19 mouse cellular contexts compared by ENCODE assay signal in genomic region chr1:118958644-118959043, GRCm38 (mm10).
A peak's percentile ranks its signal among the peaks of the same experiment; 100 is the strongest.
DNase-seq lines count a peak whose midpoint lies in the region; ATAC-seq and TF ChIP-seq lines count a peak whose summit lies in the region.
"Had no signal": no experiment of that assay in that cellular context is flagged by ENCODE, and none has a peak within 500 bp of the region (broad histone marks: within the 10 kb centered on the region; RNA-seq: fewer than 3 reads in every experiment).

No protein-coding gene starts in this region.

- no peaks in the 10 kb centered on the region for H3K4me1 ChIP-seq in kidney, adult 2 months (ENCODE audit: control insufficient read depth, insufficient read depth, low read length)
- peaks cover 24% of the 10 kb centered on the region for H3K4me1 ChIP-seq in kidney, embryonic 16.5 days (ENCODE audit: insufficient read depth, low read length)
- 0 out of 2 replicates have a peak, but pooled peaks cover 9% of the 10 kb centered on the region for H3K4me1 ChIP-seq in stomach, postnatal 0 days (replicated peaks; ENCODE audit: control insufficient read depth, insufficient read depth)

- TF ChIP-seq POLR2A in kidney, adult 2 months (IDR thresholded peaks at IDR 0.05; ENCODE audit: low read depth, low read length) = no peak

- no peak for TF ChIP-seq EP300 in stomach, postnatal 0 days (optimal IDR thresholded peaks at IDR 0.05)

- 66% methylated on average over 7 of the region's 7 CpGs for WGBS in kidney, adult 2 months
- WGBS in kidney, embryonic 16.5 days = 92% methylated on average over 7 of the region's 7 CpGs
- WGBS in large intestine, adult 2 months = 24% methylated on average over 7 of the region's 7 CpGs
- WGBS in stomach, postnatal 0 days = 69% methylated on average over 7 of the region's 7 CpGs

- no peak overlapping the region for H3K4me2 ChIP-seq in kidney, embryonic 16.5 days (replicated peaks; ENCODE audit: low read depth, low read length)
- no peak overlapping the region for H3K4me2 ChIP-seq in stomach, postnatal 0 days (replicated peaks; ENCODE audit: low read depth)
- H3K4me2 ChIP-seq: heart, embryonic 11.5 days; hindbrain, embryonic 12.5 days; hindbrain, embryonic 15.5 days had no signal

- no peak for ATAC-seq in kidney, embryonic 16.5 days (ENCODE audit: low FRiP score, low TSS enrichment)
- ATAC-seq in stomach, postnatal 0 days (ENCODE audit: low FRiP score, low TSS enrichment) = peak; percentile 79
- ATAC-seq: forebrain, embryonic 14.5 days; Patski had no signal

- H3K9ac ChIP-seq in kidney, embryonic 16.5 days (replicated peaks; ENCODE audit: low read length) = no peak overlapping the region
- H3K9ac ChIP-seq in stomach, postnatal 0 days (ENCODE audit: low read length) = no peak overlapping the region
- H3K9ac ChIP-seq: hindbrain, embryonic 12.5 days; hindbrain, embryonic 15.5 days had no signal

- H3K27ac ChIP-seq in kidney, adult 2 months (ENCODE audit: insufficient read depth, low read depth, low read length) = no peak overlapping the region
- H3K27ac ChIP-seq in kidney, embryonic 16.5 days (ENCODE audit: low read length) = no peak overlapping the region
- H3K27ac ChIP-seq in stomach, postnatal 0 days (replicated peaks) = no peak overlapping the region
- H3K27ac ChIP-seq: hindbrain, embryonic 12.5 days; hindbrain, embryonic 15.5 days had no signal

- no peaks in the 10 kb centered on the region for H3K27me3 ChIP-seq in kidney, adult 2 months (replicated peaks; ENCODE audit: control insufficient read depth, insufficient read depth, low read length)
- H3K27me3 ChIP-seq in kidney, embryonic 16.5 days (ENCODE audit: insufficient read depth, low read length) = no peaks in the 10 kb centered on the region
- no peaks in the 10 kb centered on the region for H3K27me3 ChIP-seq in stomach, postnatal 0 days (ENCODE audit: control insufficient read depth, insufficient read depth, low read length)
- H3K27me3 ChIP-seq: hindbrain, embryonic 12.5 days; hindbrain, embryonic 15.5 days; Patski had no signal

- intact Hi-C loops in gastrocnemius, postnatal 14 days (cut with DNase I; ENCODE audit: low total_unique reads) = no loop called here

- peak; percentile 22 for DNase-seq in kidney, adult 2 months
- DNase-seq in large intestine, adult 2 months (ENCODE audit: low read depth, low spot score) = peak; percentile 80
- peak; percentile 71 for DNase-seq in stomach, postnatal 0 days (ENCODE audit: low spot score)
- no peak for DNase-seq in ovary, postnatal 10 days (ENCODE audit: low spot score)
- DNase-seq in gastrocnemius, postnatal 14 days = no peak
- no peak for DNase-seq in thymus, postnatal 25 days
- DNase-seq: adrenal gland, postnatal 10 days; adrenal gland, postnatal 36 days; cerebellum, adult 18-20 months; cerebellum, adult 9-10 months; cerebellum, postnatal 14 days; gastrocnemius, postnatal 10 days; heart, adult 11 months had no signal

- no peaks in the 10 kb centered on the region for H3K36me3 ChIP-seq in kidney, adult 2 months (ENCODE audit: control insufficient read depth, insufficient read depth, low read length)
- no peaks in the 10 kb centered on the region for H3K36me3 ChIP-seq in kidney, embryonic 16.5 days (ENCODE audit: insufficient read depth, low read length)
- H3K36me3 ChIP-seq in stomach, postnatal 0 days (ENCODE audit: control insufficient read depth, insufficient read depth, low read length) = no peaks in the 10 kb centered on the region
- H3K36me3 ChIP-seq: hindbrain, embryonic 12.5 days; hindbrain, embryonic 15.5 days had no signal

- H3K9me3 ChIP-seq in kidney, embryonic 16.5 days (ENCODE audit: low read length) = no peaks in the 10 kb centered on the region
- H3K9me3 ChIP-seq in stomach, postnatal 0 days (ENCODE audit: control insufficient read depth, low read length) = no peaks in the 10 kb centered on the region
- H3K9me3 ChIP-seq: hindbrain, embryonic 12.5 days; hindbrain, embryonic 15.5 days had no signal

- no peak overlapping the region for H3K4me3 ChIP-seq in kidney, adult 2 months (ENCODE audit: insufficient read depth, low read depth, low read length)
- H3K4me3 ChIP-seq in kidney, embryonic 16.5 days (ENCODE audit: low read length) = no peak overlapping the region
- no peak overlapping the region for H3K4me3 ChIP-seq in stomach, postnatal 0 days (ENCODE audit: low read depth, low read length)
- H3K4me3 ChIP-seq: hindbrain, embryonic 12.5 days; hindbrain, embryonic 15.5 days had no signal

- TF ChIP-seq CTCF in kidney, adult 2 months (conservative IDR thresholded peaks at IDR 0.05; ENCODE audit: insufficient read depth, insufficient read length, low read depth, low read length) = no peak
- no peak for TF ChIP-seq CTCF in stomach, postnatal 0 days (IDR thresholded peaks at IDR 0.05; ENCODE audit: low read depth)

Comparison
In these comparisons a context has a peak if more than half of its experiments do, and no peak if none do; other contexts are left out.
1. DNase-seq: peak in kidney, adult 2 months (single experiment), large intestine, adult 2 months (single experiment) and stomach, postnatal 0 days (single experiment); none in ovary, postnatal 10 days (single experiment), gastrocnemius, postnatal 14 days (single experiment) and thymus, postnatal 25 days (single experiment).